Mouse (Mus musculus) liver (tissue): ENCODE measurements around the gene Tlr7.
"Not testable (repeated sequence)": the region's sequence is repeated elsewhere in the genome, so short reads cannot be mapped to it uniquely, and the experiment has no call there.

Source experiments
- DNase-seq: peaks from one replicate; pipeline ENCODE4 v3.0.0-alpha.2; 2020; ENCODE audit warnings: mixed read lengths

The Tlr7 gene

DNA sequence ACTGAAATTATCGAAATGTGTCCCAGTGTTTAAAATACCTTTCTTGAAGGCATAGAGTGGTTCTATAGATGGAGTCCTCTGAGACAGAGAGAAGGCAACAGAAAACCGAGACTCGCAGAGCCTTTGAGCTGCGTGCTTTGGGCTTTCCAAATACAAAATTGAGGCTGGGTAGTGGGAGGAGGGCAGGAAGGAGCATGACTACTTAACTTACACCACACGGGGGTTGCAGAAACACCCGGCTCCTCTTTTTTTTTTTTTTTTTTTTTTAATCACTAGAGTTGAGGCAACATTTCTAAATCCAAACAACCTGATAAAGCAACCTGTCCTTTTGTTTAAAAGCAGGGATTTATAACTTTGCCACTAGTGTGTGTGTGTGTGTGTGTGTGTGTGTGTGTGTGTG is at the start of gene Tlr7:
TSS of gene Tlr7 (minus strand) at position 160 of the 400 bp plus-strand sequence.
- no peak for DNase-seq

DNA sequence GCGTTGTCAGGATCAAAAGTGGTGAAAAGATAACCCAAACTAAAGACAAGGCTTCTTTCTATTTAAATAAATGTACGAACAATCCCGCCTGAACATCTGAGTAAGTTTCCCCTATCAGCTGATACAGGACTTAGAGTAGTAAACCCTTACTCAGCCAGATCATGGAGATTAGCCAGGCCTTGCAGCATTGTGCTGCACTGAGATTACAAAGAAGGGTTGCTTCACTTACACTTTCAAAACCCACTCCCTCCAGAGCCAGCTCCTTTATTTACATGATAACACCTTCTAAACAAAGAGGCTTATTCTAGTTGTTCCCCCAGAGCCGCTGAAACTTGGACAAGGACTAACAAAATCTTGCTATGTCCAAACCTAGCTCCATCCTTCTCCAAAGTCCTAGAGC is 49.7 kb upstream of the Tlr7 start:
- no peak for DNase-seq

DNA sequence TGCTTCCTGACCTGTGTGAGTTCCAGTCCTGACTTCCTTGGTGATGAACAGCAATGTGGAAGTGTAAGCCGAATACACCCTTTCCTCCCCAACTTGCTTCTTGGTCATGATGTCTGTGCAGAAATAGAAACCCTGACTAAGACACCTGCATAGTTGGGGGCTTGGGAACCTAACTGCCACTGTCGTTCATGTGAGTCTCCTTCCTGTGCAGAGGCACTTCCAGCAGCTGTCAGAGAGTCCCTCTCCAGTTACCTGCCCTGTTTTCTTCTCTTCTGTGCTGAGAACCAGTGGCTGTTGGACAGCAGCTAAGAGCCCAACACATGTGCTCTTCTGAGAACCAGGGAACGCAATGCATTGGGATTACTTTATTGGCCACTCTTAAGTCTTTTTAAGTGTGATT is 30.9 kb upstream of the Tlr7 start:
- not testable (repeated sequence) for DNase-seq

DNA sequence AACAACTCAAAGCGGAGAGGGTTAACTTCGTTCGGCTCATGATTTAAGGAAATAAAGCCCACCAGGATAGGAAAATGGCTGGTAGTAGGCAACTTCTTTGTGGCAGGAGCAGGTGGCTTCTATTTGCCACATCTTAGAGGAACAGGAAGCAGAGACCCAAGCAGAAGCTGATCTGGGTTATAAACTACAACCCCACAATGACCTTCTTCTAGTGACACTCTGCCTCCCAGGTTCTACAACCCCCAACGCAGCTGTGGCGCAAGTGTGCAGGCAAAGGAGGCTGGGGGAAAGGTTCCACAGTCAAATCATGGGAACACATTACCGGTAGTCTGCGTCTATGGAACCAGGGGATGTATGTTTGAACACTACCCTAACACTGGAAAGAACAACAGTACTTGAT is 29.3 kb upstream of the Tlr7 start:
- no peak for DNase-seq

DNA sequence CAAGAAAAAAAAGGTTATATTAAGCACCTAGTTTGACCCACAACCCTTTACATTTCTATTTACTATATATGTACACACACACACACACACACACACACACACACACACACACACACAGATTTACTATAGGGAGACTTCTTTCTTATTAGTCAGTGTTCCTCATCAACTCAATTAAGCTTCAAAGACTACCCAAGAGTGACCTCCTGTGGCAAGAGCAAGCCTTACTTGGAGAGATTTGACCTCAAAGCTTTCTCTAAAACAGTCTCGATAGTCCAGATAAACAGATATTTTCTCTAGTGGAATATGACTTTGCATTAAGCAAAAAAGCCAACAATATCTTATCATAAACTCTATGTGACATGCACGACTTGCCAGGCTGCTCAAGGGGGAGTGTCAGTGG is 27.1 kb upstream of the Tlr7 start:
- no peak for DNase-seq

DNA sequence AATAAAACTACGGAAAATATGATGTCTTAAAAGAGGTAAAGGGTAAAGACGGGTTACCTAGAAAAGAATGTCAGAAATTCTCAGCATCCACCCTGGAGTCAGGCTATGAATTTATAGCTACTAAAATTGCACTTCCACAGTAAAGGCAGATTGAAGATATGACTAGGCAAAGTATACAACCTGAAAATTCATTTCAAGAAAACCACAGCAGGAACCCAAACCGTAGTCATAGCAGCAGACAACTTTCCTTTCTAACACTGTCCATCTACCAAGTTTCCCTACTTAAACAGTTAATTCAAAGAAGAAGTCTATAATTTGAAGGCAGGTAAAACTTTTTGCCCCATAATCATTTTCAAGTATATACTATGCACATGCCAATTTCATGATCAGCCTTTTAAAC is 25.6 kb upstream of the Tlr7 start:
- DNase-seq: no peak

DNA sequence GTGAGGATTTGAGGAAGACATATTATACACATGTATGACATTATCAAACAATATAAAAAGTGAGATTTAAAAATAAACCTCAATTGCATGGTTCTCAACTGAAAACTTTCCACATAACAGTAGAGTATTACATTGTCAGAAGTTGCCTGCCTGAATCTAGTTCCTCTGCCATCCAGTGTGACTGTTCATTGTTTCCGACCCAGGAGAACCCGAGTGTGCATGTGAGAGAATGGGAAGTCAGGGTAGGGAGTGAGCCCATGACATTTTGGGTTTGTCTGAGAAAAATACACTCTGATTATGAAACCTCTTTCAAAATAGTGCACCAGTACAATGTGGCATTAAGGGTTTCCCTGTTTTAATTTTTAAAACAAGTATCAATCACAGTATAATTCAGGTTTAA is 23.3 kb upstream of the Tlr7 start:
- no peak for DNase-seq

DNA sequence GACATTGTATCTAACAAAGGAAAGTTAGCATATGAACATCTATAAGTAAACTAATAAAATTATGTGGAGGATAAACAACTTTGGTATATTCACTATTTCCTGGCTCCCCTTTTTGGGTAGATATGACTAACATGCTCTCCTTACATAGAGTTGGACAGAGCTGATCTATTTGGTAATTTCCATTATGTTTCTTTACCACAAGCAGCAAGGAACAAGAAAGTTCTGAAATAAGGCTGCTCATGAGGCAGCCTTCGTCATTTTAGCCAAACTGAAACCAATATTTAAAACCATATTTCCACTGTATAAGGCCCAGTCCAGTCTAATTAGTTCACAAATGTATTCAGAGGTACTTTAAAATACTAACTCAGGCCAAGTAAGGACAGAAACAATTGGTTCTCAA is 16.1 kb upstream of the Tlr7 start:
- DNase-seq: no peak

DNA sequence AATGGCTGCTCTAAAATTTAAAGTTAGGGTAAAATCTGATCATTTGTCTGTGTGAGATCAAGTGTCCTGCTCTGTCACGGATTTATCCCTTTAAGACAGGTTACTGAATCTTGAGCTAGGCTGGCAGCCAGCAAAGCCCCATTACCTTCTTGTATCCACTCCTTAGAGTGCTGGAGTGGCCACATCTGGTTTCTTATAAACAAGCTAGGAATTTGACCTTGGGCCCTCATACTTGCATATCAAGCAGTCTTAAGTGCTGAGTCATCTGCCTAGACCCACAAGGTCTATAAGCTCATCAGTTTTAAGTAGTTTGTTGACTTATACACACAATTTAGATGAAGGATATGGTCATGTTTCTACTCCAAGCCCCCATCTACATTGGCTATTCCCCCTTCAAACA is 14.0 kb upstream of the Tlr7 start:
- DNase-seq: no peak

DNA sequence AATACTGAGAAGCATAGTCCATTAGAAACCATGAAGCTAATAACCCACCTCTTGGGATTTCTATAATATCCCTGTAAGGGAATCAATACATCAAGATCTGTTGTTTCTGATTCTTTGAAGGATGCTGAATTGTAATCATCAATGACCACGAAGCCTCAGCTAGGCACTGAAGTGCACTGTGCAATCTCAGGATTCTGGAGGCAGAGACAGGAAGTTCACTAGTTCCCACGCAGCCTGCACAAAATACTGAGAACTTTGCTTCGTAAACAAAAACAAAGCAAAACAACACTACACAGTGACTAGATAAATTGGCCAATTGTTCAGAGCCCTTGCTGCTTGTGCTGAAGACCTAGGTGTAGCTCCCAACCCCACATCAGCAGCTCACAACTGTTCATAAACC is 11.5 kb upstream of the Tlr7 start:
- no peak for DNase-seq

DNA sequence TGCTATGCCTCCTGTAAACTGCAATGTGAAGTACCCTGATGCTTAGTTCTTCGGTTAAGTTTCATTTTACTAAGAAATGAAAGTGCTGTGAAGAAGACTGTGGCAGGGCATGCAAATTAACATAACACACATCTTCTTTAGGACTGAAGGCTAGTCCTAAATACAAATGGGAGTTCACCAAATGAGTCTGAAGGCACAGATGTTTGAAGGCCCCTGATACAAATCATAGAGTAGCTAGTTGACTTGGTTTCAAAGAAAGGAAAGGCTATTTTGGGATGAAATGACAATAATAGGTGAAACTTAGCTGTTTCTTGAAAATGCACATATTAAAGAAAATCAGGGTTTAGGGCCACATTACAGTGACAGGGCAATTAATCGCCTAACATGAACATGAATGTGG is 9.8 kb upstream of the Tlr7 start:
- no peak for DNase-seq

DNA sequence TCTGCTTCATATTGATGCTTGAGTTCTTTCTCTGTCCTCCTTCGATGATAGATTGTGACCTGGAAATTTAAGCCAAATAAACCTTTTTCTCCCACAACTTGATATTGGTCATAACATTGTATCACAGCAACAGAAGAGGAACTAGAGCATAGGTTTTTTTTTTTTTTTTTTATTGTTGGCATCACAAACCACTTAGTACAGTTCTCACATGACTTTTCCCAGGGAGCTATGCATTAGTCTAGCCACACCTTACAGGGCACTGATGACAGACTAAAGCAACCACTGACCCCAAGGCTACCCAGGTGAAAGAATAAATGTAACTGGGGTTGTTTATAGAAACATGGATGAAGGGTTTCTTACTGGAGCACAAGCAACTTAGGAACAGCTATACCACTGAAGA is 7.6 kb upstream of the Tlr7 start:
- no peak for DNase-seq

DNA sequence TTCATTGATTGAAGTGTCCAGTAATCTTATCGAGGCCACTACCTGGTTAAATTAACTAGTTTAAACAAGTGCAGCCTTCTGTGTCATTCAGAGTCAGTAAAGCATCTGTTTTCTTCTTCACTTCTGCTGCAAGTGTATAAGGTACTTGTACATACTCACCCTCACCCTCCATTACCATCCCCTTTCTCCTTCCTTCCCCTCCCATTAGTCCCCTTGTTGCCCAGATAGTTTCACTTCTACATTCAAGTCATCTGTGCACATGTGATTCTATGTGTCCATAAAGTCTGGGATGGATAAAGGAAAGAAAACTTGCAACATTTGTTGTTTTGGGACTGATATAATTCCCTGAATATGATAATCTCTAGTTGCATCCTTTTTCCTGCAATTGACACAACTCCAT is 4.2 kb upstream of the Tlr7 start:
- no peak for DNase-seq

DNA sequence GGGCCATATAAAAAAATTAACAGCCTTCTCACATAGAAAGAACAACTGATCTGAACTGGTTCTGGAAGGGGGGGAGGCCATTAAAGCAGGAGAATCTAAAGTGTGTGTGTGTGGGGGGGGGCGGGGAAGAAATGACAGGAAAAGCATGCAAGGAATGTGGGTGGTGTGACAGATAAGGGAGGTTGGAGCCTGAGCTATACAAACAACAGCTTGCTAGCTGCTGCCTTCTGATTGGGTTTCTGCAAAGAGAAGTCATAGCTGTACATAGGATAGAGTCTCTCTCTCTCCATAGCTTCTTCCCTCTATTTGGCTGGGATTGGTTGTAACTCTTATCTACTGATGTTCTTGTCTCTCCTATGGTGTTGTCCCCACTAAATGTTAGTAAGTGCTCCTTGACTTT is 2.2 kb upstream of the Tlr7 start:
- DNase-seq: no peak

DNA sequence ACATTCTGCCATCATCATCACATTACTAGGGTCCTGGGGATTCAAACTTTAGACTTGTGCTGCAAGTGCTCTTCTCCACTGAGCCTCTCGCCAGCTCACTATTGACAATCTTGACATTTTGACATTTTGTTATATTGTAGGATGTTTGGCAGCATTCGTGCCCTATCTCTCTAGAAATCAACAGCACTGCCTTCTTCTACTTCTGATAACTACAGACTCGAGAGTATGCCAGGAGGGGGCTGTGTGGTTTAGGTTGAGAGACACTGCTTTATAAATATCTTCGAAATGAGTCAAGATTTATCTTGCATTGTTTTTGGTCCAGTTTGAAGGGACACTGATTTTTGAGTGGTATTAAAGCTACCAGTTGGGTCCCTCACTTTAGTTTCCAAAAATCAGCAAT is 635 bp upstream of the Tlr7 start:
- DNase-seq: no peak

DNA sequence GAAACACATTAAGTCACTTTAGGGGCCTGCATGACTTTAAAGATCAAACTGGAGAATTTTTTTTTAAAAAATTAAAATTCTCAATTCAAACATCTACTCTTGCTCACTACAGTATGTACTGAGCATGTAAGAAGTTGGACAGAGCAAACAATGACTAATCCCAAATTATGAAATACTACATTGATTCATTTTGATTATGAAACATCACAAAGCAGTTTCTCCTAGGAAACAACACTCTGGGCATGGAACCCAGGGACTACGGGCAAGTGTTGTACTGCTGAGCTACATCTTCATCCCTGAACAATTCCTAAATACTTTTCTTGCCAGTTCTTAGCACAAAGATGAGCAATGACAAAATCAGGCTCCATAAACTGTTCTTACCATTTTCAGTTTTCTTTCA is 738 bp downstream of the Tlr7 start:
- no peak for DNase-seq

DNA sequence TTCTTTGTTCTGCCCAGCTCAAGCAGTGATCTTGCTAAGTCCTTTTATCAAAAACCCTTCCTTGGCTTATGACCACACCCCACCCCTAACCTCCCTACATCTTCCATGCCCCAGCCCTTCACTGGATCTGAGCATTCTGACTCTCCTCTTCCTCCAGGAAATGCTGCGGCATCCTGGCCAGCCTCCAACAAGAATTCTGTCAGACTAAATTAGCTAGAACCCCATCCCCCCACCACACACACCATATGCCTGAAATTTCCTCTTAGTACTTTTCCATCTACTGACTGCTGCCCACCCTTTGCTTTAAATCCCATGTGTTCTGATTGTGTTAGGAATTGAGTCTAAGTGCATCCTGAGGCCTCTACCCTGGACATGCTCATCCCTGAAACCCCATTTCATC is 1.3 kb downstream of the Tlr7 start:
- peak; percentile 4 for DNase-seq

DNA sequence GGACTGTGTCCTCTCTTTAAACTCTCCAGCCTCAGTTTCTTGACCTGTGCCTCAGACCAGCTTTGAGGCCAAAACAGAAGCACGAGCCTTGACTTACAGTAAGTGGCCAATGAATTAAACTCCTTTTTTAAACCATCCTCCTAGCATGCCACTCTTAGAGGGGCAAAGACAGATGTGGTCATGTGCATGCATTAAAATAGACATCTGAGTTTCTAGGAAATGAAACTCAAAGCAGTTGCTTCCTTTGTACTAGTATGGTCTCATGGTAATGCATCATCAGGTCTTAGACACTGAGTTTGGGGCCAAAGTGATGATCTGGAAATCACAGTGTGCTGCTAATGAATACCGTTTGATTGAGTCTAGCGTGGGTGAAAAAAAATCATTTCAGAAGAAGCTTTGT is 1.8 kb downstream of the Tlr7 start:
- no peak for DNase-seq

DNA sequence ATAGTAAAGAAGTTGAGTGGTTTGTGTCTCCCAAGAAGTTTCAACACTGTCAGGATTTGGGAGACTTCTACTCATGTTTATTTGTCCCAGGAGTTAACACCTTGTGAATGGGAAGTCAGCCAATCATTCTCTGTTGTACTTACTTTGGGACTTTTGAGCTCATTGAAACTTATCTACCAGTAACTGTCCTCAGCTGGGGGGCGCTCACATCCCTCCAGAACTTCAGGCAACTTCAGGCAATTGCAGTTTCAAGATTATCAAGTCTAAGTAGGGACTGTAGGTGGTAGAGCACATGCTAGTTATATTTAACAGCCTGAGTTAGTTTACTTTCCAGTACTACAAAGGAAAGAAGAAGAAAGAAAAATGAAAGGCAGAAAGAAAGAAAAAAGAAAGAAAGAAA is 6.6 kb downstream of the Tlr7 start:
- DNase-seq: no peak

DNA sequence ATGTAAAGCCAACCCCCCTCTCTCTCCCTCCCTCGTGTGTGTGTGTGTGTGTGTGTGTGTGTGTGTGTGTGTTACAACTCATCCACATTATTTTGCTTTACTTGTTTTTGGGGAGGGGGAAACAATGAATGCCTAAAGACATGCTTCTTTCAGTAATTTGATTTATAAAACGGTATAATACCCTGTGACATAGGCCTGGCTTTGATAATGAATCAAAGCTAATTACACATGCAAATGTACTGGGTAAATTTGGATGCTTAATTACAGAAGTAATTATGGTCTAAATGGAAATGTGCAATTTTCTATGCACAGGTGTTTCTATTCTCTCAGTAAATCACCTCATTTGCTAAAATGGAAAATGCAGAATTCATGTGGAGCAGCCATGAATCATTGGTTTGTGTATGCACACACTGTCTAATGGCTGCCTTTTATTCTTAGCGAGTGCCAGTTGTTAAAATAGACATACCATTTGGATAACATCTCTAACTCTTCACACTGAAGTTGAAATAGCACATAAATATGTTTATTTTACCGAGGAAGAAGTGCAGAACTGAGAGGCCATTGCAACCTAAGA is 9.0 kb downstream of the Tlr7 start:
- no peak for DNase-seq

DNA sequence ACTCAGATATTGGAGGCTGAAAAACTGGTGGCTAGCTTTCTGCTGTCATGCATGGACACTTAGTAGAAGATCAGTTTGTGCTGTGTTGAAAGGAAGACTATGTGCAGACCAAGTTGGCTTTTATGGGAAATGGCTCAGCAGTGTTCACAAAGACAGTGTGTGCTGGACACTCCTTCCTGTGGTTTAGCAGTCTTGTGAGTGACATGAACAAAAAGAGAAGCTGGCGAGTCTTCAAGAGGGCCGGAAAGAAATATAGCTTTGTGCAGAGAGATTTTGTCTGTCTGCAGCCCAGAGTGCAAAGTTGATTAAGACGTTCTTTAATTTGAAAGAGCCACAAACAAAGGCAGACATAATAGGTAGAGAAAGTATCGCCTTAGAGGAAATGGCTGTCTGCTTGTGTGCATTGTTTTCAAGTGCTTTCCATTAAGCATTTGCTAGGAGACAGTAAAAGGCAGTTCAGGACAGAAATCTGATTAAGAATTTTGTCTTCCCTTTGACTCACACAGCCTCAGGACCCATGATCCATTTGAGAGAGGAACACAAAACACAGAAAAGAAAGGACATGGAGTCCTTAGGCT is 11.4 kb downstream of the Tlr7 start:
- no peak for DNase-seq

DNA sequence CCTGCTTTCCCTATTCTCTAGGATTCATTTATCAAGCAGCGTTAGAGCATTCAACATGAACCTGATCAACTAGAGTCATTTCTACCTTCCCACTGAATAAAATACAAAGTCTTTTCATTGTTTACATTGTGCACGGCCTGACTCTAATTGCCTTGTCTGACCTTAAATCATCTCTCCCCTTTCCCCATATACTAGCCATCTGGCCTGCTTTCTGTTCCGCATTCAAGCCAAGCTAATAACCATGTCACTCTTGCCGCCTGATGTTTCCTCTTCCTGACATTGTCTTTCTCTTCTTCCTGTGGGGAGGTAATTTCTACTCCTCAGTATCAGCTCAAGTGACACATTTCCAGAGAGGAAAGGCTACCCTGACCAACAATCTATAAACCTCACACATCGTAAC is 14.6 kb downstream of the Tlr7 start:
- DNase-seq: no peak

DNA sequence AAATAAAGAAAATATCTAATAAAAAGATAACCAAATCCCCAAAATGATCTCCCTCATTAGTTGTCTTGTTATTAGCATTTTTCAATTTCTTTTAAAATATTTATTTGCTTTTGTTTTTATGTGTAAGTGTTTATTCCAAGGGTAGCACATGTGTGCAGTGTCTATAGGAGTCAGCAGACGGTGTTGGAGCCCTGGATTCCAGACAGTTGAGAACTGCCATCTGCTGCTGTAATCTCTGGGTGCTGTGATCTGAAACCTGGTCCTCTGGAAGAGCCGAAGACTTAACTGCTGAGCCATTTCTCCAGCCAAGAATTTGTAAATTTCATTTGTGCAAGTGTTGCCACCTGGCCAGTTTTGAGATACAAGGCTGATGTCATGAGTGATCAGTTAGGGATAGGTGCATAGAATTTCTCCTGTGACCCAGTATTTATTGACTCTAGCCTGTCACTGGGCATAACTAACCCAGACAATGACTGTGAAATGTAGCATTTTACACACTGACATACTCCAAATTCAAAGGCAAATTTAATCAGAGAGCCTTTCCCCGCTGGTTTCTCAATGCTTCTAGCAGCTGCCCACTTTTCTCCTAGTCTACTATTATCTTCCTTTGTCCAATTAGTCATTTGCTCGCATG is 15.1 kb downstream of the Tlr7 start:
- no peak for DNase-seq

DNA sequence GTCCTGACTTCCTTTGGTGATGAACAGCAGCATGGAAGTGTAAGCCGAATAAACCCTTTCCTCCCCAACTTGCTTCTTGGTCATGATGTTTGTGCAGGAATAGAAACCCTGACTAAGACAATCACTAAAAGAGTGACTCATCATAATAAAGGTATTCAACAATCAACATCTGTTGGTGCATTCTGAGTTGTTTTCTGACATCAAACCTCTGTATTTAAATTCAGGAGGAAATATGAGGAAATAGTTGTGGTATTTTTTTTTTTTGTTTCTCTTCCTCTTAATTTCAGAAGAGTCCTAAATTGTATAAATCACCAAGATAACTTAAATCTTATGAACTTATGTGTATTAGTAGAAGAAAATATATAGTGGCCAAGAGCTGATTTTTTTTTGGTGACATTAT is 28.3 kb downstream of the Tlr7 start:
- not testable (repeated sequence) for DNase-seq

DNA sequence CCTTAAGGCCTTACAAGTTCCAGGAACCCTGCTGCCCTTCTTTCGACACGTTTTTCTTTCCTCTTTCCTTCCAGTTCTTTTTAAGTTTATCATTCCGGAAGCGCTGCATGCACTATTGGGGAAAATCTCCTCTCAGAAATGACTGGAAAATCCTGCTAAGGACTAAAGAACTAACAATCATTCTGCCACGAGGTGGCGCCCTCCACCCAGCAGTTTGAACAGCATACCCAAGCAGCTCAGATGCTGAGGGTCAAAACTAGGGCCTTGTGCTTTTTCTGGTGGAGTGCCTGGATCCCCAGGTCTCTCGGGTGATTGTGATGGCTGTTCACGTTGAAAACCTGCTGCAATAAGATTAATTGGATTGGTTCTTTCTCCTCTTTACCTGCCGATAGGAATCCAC is 53.4 kb downstream of the Tlr7 start:
- peak; percentile 60 for DNase-seq
